In genomic region chr7:110193186-110193585, GRCm38 (mm10) we compare ENCODE assay signal across 30 mouse cellular contexts. TPM values are rescaled to one million over a fixed set of nuclear protein-coding genes. Genes with fewer than 3 reads are reported as not detected.
DNase-seq lines count a peak whose midpoint lies in the region; ATAC-seq lines count a peak whose summit lies in the region.
"Had no signal": no experiment of that assay in that cellular context is flagged by ENCODE, and none has a peak within 500 bp of the region (broad histone marks: within the 10 kb centered on the region; RNA-seq: fewer than 3 reads in every experiment).

No protein-coding gene starts in this region.

- H3K9ac ChIP-seq in forebrain, embryonic 14.5 days (ENCODE audit: low read length) = no peak overlapping the region
- H3K9ac ChIP-seq: embryonic facial prominence, embryonic 12.5 days had no signal

- no peaks in the 10 kb centered on the region for H3K9me3 ChIP-seq in midbrain, embryonic 10.5 days (replicated peaks)
- no peaks in the 10 kb centered on the region for H3K9me3 ChIP-seq in forebrain, embryonic 14.5 days (replicated peaks; ENCODE audit: control insufficient read depth, low read length)
- H3K9me3 ChIP-seq: embryonic facial prominence, embryonic 12.5 days; forebrain, embryonic 10.5 days; hindbrain, embryonic 10.5 days had no signal

- no peak overlapping the region for H3K27ac ChIP-seq in midbrain, embryonic 10.5 days (replicated peaks)
- H3K27ac ChIP-seq in forebrain, embryonic 14.5 days (ENCODE audit: low read depth, low read length) = no peak overlapping the region
- H3K27ac ChIP-seq: embryonic facial prominence, embryonic 12.5 days; forebrain, embryonic 10.5 days; gastrocnemius, adult 2 months; hindbrain, embryonic 10.5 days had no signal

- no peaks in the 10 kb centered on the region for H3K36me3 ChIP-seq in midbrain, embryonic 10.5 days
- H3K36me3 ChIP-seq in forebrain, embryonic 14.5 days (ENCODE audit: control insufficient read depth, insufficient read depth, low read length) = no peaks in the 10 kb centered on the region
- H3K36me3 ChIP-seq: embryonic facial prominence, embryonic 12.5 days; forebrain, embryonic 10.5 days; hindbrain, embryonic 10.5 days had no signal

- no peaks in the 10 kb centered on the region for H3K4me1 ChIP-seq in midbrain, embryonic 10.5 days
- H3K4me1 ChIP-seq in forebrain, embryonic 14.5 days (ENCODE audit: control insufficient read depth, insufficient read depth, low read length) = no peaks in the 10 kb centered on the region
- H3K4me1 ChIP-seq: forebrain, embryonic 10.5 days; hindbrain, embryonic 10.5 days had no signal

- no peak overlapping the region for H3K4me2 ChIP-seq in forebrain, embryonic 14.5 days (ENCODE audit: low read length)
- H3K4me2 ChIP-seq: embryonic facial prominence, embryonic 12.5 days; liver, embryonic 11.5 days; midbrain, embryonic 11.5 days had no signal

- peak; percentile 55 for ATAC-seq in granulocyte monocyte progenitor cell, adult 5-6 weeks (replicated peaks; ENCODE audit: poor library complexity, severe bottlenecking)
- ATAC-seq in forebrain, embryonic 14.5 days = no peak
- ATAC-seq: CD4-positive, CD25-positive, alpha-beta regulatory T cell, adult 4 months; forebrain, embryonic 16.5 days; hindbrain, embryonic 16.5 days; lung, postnatal 0 days; midbrain, embryonic 16.5 days had no signal

- H3K4me3 ChIP-seq in midbrain, embryonic 10.5 days = no peak overlapping the region
- no peak overlapping the region for H3K4me3 ChIP-seq in forebrain, embryonic 14.5 days (ENCODE audit: low read depth, low read length)
- H3K4me3 ChIP-seq: embryonic facial prominence, embryonic 12.5 days; forebrain, embryonic 10.5 days; gastrocnemius, adult 2 months; hindbrain, embryonic 10.5 days had no signal

- peak; percentile 30 for DNase-seq in adrenal gland, adult 2 months
- no peak for DNase-seq in adrenal gland, postnatal 4 days (ENCODE audit: low spot score in 2 of 2)
- DNase-seq in kidney, adult 9 months = peak; percentile 20
- no peak for DNase-seq in kidney, postnatal 14 days
- DNase-seq in 416B (ENCODE audit: low read depth) = peak; percentile 49
- DNase-seq in midbrain, embryonic 10.5 days (ENCODE audit: low spot score) = no peak
- no peak for DNase-seq in forebrain, embryonic 14.5 days (ENCODE audit: low spot score)
- DNase-seq: cerebellum, adult 11 months; cerebellum, adult 9-10 months; cerebellum, postnatal 36 days; gastrocnemius, adult 2 months; gastrocnemius, postnatal 36 days; heart, postnatal 14 days; kidney, adult 8-10 months; kidney, postnatal 25 days; right cerebral cortex, adult 18-20 months; spleen, adult 18-20 months; thymus, adult 18-20 months; thymus, postnatal 25 days had no signal

- WGBS in midbrain, embryonic 10.5 days = 95% methylated on average over 3 of the region's 3 CpGs
- WGBS in forebrain, embryonic 14.5 days = 96% methylated on average over 3 of the region's 3 CpGs

- H3K27me3 ChIP-seq in midbrain, embryonic 10.5 days (ENCODE audit: low read depth, poor library complexity, severe bottlenecking) = no peaks in the 10 kb centered on the region
- H3K27me3 ChIP-seq in forebrain, embryonic 14.5 days (replicated peaks; ENCODE audit: control insufficient read depth, insufficient read depth, low read length) = no peaks in the 10 kb centered on the region
- H3K27me3 ChIP-seq: embryonic facial prominence, embryonic 12.5 days had no signal

RNA-seq across cellular contexts. Expression of gene Swap70, which starts 28.3 kb away (rescaled TPM):
- 10 to 100 TPM; 12.6 to 23.2 TPM for total RNA-seq in adrenal gland, adult 2 months (2021)
- polyA plus RNA-seq in adrenal gland, adult 2 months (2012; rRNA removed) = 10.7 and 13.0 TPM in 2 replicates
- total RNA-seq in adrenal gland, postnatal 4 days (2021) = 10 to 100 TPM; 30.2 to 31.2 TPM
- total RNA-seq in granulocyte monocyte progenitor cell, adult 5-6 weeks (2014; fragmentation: Nextera tagmentation) = 41.5 and 48.4 TPM in 2 replicates
- total RNA-seq in granulocyte monocyte progenitor cell, adult 5-6 weeks (2017) = 70.0 and 71.0 TPM in 2 replicates
- 25.3 and 26.0 TPM in 2 replicates for polyA plus RNA-seq in midbrain, embryonic 10.5 days (2016; fragmentation: Nextera tagmentation; extraction: Ambion mirVana)
- 8.6 and 10.7 TPM in 2 replicates for polyA plus RNA-seq in forebrain, embryonic 14.5 days (2014; fragmentation: Nextera tagmentation; extraction: Ambion mirVana)

Comparison
In these comparisons a context has a peak if more than half of its experiments do, and no peak if none do; other contexts are left out.
1. DNase-seq: peak in adrenal gland, adult 2 months (single experiment), kidney, adult 9 months (single experiment) and 416B (single experiment); none in adrenal gland, postnatal 4 days (0 of 2), kidney, postnatal 14 days (single experiment), midbrain, embryonic 10.5 days (single experiment) and forebrain, embryonic 14.5 days (single experiment).